Mouse (Mus musculus): Measurements from ENCODE around the gene Mad2l1bp.

Mad2l1bp gene

GRCm38 (mm10) chr17:46156680-46157079 lies 3.3 kb upstream of the Mad2l1bp start:
- no peak for DNase-seq (ENCODE audit: extremely low read depth, low read depth)

GRCm38 (mm10) chr17:46154336-46154735 lies 983 bp upstream of the Mad2l1bp start:
- DNase-seq (ENCODE audit: extremely low read depth, low read depth): no peak

GRCm38 (mm10) chr17:46143578-46144423 lies 9.6 kb downstream of the Mad2l1bp start, which contains the start of gene Rsph9:
TSS of gene Rsph9 (minus strand) at chr17:46144216.
- DNase-seq (ENCODE audit: extremely low read depth, low read depth): peak; percentile 49

- peak; percentile 50 for DNase-seq (ENCODE audit: extremely low read depth, low read depth)
Observed at GRCm38 (mm10) chr17:46139872-46140271, 13.5 kb downstream of the Mad2l1bp start.

- DNase-seq (ENCODE audit: extremely low read depth, low read depth): no peak
Observed at GRCm38 (mm10) chr17:46138563-46139236, 14.7 kb downstream of the Mad2l1bp start.

GRCm38 (mm10) chr17:46132862-46133261 lies 20.5 kb downstream of the Mad2l1bp start:
- peak; percentile 35 for DNase-seq (ENCODE audit: extremely low read depth, low read depth)

- DNase-seq (ENCODE audit: extremely low read depth, low read depth): peak; percentile 24
Observed at GRCm38 (mm10) chr17:46132058-46132718, 21.2 kb downstream of the Mad2l1bp start.

- DNase-seq (ENCODE audit: extremely low read depth, low read depth): no peak
Observed at GRCm38 (mm10) chr17:46129741-46130498, 23.4 kb downstream of the Mad2l1bp start.

- no peak for DNase-seq (ENCODE audit: extremely low read depth, low read depth)
Observed at GRCm38 (mm10) chr17:46127814-46128493, 25.4 kb downstream of the Mad2l1bp start.

- DNase-seq (ENCODE audit: extremely low read depth, low read depth): no peak
Observed at GRCm38 (mm10) chr17:46126608-46127007, 26.7 kb downstream of the Mad2l1bp start.

- DNase-seq (ENCODE audit: extremely low read depth, low read depth): no peak
Observed at GRCm38 (mm10) chr17:46123953-46124700, 29.2 kb downstream of the Mad2l1bp start.

- no peak for DNase-seq (ENCODE audit: extremely low read depth, low read depth)
Observed at GRCm38 (mm10) chr17:46123285-46123684, 30.1 kb downstream of the Mad2l1bp start.

GRCm38 (mm10) chr17:46122791-46123190 lies 30.6 kb downstream of the Mad2l1bp start:
- DNase-seq (ENCODE audit: extremely low read depth, low read depth): no peak

- no peak for DNase-seq (ENCODE audit: extremely low read depth, low read depth)
Observed at GRCm38 (mm10) chr17:46119641-46120040, 33.7 kb downstream of the Mad2l1bp start.

- DNase-seq (ENCODE audit: extremely low read depth, low read depth): no peak
Observed at GRCm38 (mm10) chr17:46118423-46118850, 34.9 kb downstream of the Mad2l1bp start.

GRCm38 (mm10) chr17:46117623-46118422 lies 35.5 kb downstream of the Mad2l1bp start:
- DNase-seq (ENCODE audit: extremely low read depth, low read depth): no peak

GRCm38 (mm10) chr17:46116881-46117280 lies 36.5 kb downstream of the Mad2l1bp start:
- DNase-seq (ENCODE audit: extremely low read depth, low read depth): no peak

GRCm38 (mm10) chr17:46116138-46116537 lies 37.2 kb downstream of the Mad2l1bp start:
- no peak for DNase-seq (ENCODE audit: extremely low read depth, low read depth)

- DNase-seq (ENCODE audit: extremely low read depth, low read depth): no peak
Observed at GRCm38 (mm10) chr17:46115489-46115888, 37.9 kb downstream of the Mad2l1bp start.

Measured in MEL-GATA-1-ER (cell line).